Mouse (Mus musculus) layer of hippocampus, adult 8-10 months (tissue): ENCODE data around the gene Dnajc16. TPM values are rescaled to one million over a fixed set of nuclear protein-coding genes. Genes with fewer than 3 reads are reported as not detected.
A peak's percentile ranks its signal among the peaks of the same experiment; 100 is the strongest.

Source experiments
- DNase-seq, 2 experiments: peaks; one replicate each; pipeline ENCODE4 v3.0.0; 2022; ENCODE audit warnings: low spot score in 2 of 2
- total RNA-seq, 4 experiments: library from RNA; stranded (reverse); gene quantifications; 2 replicates each; pipeline ENCODE4 v1.2.4; 2022

The Dnajc16 gene
- total RNA-seq, 4 experiments from 2014 or later, result 42.0 to 51.0 (median 44.1) TPM

DNA sequence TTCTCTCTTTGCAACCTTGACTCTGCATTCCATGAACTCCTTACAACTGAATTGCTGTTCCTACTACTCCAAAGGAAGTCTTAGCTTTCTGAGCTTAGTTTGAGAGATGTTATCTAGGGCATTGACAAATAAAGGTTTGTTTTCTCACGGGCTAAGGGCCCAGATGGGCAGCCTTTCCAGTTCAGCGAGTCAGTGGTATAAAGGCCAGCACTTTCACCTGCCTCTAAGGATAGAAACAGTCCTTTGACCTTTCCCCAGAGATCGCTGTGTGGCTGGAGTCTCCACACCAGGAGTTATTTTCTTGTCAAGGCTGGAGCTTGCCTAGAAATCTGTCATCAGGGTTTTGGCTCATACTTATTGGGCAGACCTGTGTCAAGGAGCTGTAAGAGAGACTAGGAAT, 65.0 kb downstream of the Dnajc16 start:
- DNase-seq, result no peak

DNA sequence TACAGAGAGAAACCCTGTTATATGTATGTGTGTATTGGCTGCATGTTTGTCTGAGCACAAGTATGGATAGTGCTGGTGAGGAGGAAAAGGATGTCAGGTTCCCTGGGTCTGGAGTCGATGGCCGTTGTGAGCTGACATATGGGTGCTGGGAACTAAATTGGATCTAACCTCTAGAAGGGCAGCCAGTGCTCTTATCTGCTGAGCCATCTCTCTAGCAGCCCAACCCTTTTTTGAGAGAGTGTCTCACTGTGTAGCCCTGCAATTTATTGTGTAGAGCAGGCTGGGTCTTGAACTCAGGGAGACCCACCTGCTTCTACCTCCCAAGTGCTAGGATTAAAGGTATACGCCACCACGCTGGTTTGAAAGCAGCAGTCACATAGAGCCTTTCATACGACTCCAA, 65.5 kb downstream of the Dnajc16 start:
- DNase-seq, result no peak

- DNase-seq, result no peak
Observed at GRCm38 (mm10) chr4:141724594-141724993, 66.1 kb downstream of the Dnajc16 start.

GRCm38 (mm10) chr4:141723673-141724068, 67.1 kb downstream of the Dnajc16 start:
- DNase-seq, result no peak

- DNase-seq, result peak; percentile 76 to 87
Observed at GRCm38 (mm10) chr4:141722731-141723672, 67.7 kb downstream of the Dnajc16 start, which contains the start of gene Ddi2. Gene Ddi2, minus strand, starts transcription at chr4:141723419.

DNA sequence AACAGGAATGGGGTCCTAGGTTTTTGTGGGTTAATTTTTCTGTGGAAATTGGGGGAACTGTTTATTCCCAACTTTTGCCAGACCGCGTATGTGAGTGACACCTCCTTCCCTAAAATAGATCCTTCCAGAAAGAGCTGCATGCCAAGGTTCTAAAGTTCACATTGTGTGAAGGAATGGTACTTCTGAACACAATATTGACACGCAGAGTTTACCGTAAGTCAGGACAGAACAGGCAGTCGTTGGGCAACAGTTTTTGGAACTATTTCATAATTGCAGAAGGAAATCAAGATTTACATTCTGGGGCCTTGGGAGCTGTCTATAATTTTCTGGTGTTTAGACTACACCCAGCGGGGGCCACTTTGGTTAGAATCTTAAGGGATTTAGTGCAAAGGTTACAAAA, 68.8 kb downstream of the Dnajc16 start:
- no peak for DNase-seq

GRCm38 (mm10) chr4:141720761-141721523, 69.8 kb downstream of the Dnajc16 start:
- DNase-seq, result no peak

GRCm38 (mm10) chr4:141719304-141719703, 71.4 kb downstream of the Dnajc16 start:
- DNase-seq, result no peak

- DNase-seq, result no peak
Observed at GRCm38 (mm10) chr4:141717633-141718032, 73.1 kb downstream of the Dnajc16 start.

- no peak for DNase-seq
Observed at GRCm38 (mm10) chr4:141715027-141715426, 75.7 kb downstream of the Dnajc16 start.

DNA sequence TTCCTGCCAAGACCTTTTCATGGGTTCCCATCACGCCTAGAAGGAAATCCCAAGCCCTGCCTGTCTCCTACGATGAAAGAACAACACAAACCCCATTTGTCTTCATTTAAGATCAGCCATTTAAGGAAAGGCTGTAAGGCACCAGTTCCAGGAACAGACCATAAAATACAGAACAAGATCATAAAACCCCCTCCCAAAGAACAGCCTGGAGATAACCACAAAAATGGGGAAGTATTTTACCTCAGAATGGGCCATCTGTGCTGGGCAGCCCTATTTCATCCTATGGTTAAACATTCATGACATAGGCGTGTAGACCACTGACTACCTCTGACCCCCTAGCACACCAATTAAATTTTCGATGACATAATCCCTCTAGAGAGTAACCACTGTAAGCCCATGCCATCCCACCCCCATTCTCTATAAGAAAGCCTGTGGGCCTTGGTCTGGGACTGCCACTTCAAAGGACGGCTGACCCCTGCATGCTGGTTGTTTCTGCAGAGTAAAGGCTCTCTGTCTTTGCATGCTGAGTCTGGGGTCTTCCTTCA, 77.1 kb downstream of the Dnajc16 start:
- DNase-seq, result no peak

GRCm38 (mm10) chr4:141711250-141711649, 79.5 kb downstream of the Dnajc16 start:
- DNase-seq, result no peak

Other genes starting within 250 kb of the Dnajc16 start
- gene Fblim1, start 184.8 kb downstream of the Dnajc16 start, total RNA-seq, result 1 to 10 TPM in 2 of 4 experiments, under 1 TPM in 2; 0.39 to 4.4 (median 1.9) TPM
- gene Tmem82, start 172.3 kb downstream of the Dnajc16 start, total RNA-seq, result under 1 TPM; 0.47 to 0.87 (median 0.54) TPM
- gene Slc25a34, start 167.1 kb downstream of the Dnajc16 start, total RNA-seq, result 1 to 10 TPM; 2.9 to 4.5 (median 3.8) TPM
- gene Plekhm2, start 126.0 kb downstream of the Dnajc16 start, total RNA-seq, result 10 to 100 TPM; 89.6 to 98.5 (median 95.2) TPM
- gene Rsc1a1, start 105.3 kb downstream of the Dnajc16 start, total RNA-seq, result under 1 TPM in 2 of 4 experiments, not detected in 2; 0.43 to 0.47 TPM
- 10 to 100 TPM; 43.0 to 50.3 (median 46.2) TPM for gene Ddi2, start 67.5 kb downstream of the Dnajc16 start, total RNA-seq
- gene Agmat, start 44.3 kb downstream of the Dnajc16 start, total RNA-seq, result not detected
- gene Casp9, start 2.7 kb upstream of the Dnajc16 start, total RNA-seq, result 10 to 100 TPM; 22.6 to 26.0 (median 25.6) TPM
- gene Cela2a, start 35.2 kb upstream of the Dnajc16 start, total RNA-seq, result not detected
- gene Ctrc, start 55.4 kb upstream of the Dnajc16 start, total RNA-seq, result not detected
- gene Efhd2, start 84.0 kb upstream of the Dnajc16 start, total RNA-seq, result 100 to 1,000 TPM; 160 to 177 (median 162) TPM
- gene Fhad1, start 224.2 kb upstream of the Dnajc16 start, total RNA-seq, result 10 to 100 TPM in 1 of 4 experiments, 1 to 10 TPM in 3; 6.9 to 10.4 (median 9.0) TPM